Mouse (Mus musculus): ENCODE measurements at regions not wholly inside any gene's neighbourhood (a gene's known extent, or its start where the extent isn't known, plus 50 kb on each side); places are given as distances from the start of the nearest gene placed in this dataset.

- no peak for ATAC-seq (ENCODE audit: low FRiP score, low TSS enrichment)
- no peak overlapping the region for H3K4me2 ChIP-seq (replicated peaks; ENCODE audit: low read depth, low read length)
- H3K4me3 ChIP-seq (ENCODE audit: low read length) = no peak overlapping the region
- no peak overlapping the region for H3K9ac ChIP-seq (ENCODE audit: low read depth, low read length)
- no peaks in the 10 kb centered on the region for H3K27me3 ChIP-seq (ENCODE audit: control insufficient read depth, insufficient read depth, low read length)
- no peaks in the 10 kb centered on the region for H3K4me1 ChIP-seq (ENCODE audit: control insufficient read depth, insufficient read depth, low read length)
- no peak overlapping the region for H3K27ac ChIP-seq (ENCODE audit: low read depth, low read length)
- no peaks in the 10 kb centered on the region for H3K36me3 ChIP-seq (ENCODE audit: control insufficient read depth, insufficient read depth, low read length)
- no peaks in the 10 kb centered on the region for H3K9me3 ChIP-seq (ENCODE audit: control insufficient read depth, low read length)
- 85% methylated on average over 5 of the region's 5 CpGs for WGBS
Observed at GRCm38 (mm10) chr5:136640871-136641619, 51.9 kb upstream of the Myl10 start.

- no peak overlapping the region for H3K27ac ChIP-seq (ENCODE audit: low read depth, low read length)
- H3K4me3 ChIP-seq (ENCODE audit: low read length) = no peak overlapping the region
- no peak overlapping the region for H3K4me2 ChIP-seq (replicated peaks; ENCODE audit: low read depth, low read length)
- no peak for ATAC-seq (ENCODE audit: low FRiP score, low TSS enrichment)
- no peak overlapping the region for H3K9ac ChIP-seq (ENCODE audit: low read depth, low read length)
- no peaks in the 10 kb centered on the region for H3K36me3 ChIP-seq (ENCODE audit: control insufficient read depth, insufficient read depth, low read length)
- no peaks in the 10 kb centered on the region for H3K27me3 ChIP-seq (ENCODE audit: control insufficient read depth, insufficient read depth, low read length)
- no peaks in the 10 kb centered on the region for H3K9me3 ChIP-seq (ENCODE audit: control insufficient read depth, low read length)
- 28% methylated on average over 13 of the region's 13 CpGs for WGBS
- no peaks in the 10 kb centered on the region for H3K4me1 ChIP-seq (ENCODE audit: control insufficient read depth, insufficient read depth, low read length)
Observed at GRCm38 (mm10) chr5:136642208-136642607, 50.7 kb upstream of the Myl10 start.

Measured in kidney, embryonic 14.5 days (tissue).